Mouse (Mus musculus): ENCODE measurements around the gene H2-T23.

- no peak for TF ChIP-seq CTCF (IDR thresholded peaks at IDR 0.05; ENCODE audit: borderline replicate concordance, control insufficient read depth, extremely low read depth, insufficient read depth, low read length, poor library complexity)
- no peak for TF ChIP-seq POLR2A (IDR thresholded peaks at IDR 0.05; ENCODE audit: control insufficient read depth, extremely low read depth, insufficient read depth, low read length, poor library complexity)
Measured at GRCm38 (mm10) chr17:36022922-36023321, 9.7 kb downstream of the H2-T23 start.
